Mouse (Mus musculus) brain, embryonic 14.5 days (tissue): ENCODE results near the gene Marcksl1.

Experiments used
- CTCF ChIP-seq: fragments of 200-500 bp; IDR thresholded peaks from 2 replicates; pipeline ENCODE4 v1.5.1; 2012; ENCODE audit warnings: inconsistent platforms, mild to moderate bottlenecking, moderate library complexity, borderline replicate concordance; ENCODE audit not compliant: insufficient read depth, insufficient read length; ENCODE audit errors: extremely low read depth
- POLR2A ChIP-seq: fragments of 200-500 bp; IDR thresholded peaks from 2 replicates; pipeline ENCODE4 v1.6.1; 2012; ENCODE audit warnings: mild to moderate bottlenecking, inconsistent platforms, borderline replicate concordance; ENCODE audit not compliant: poor library complexity, insufficient read depth, insufficient read length, severe bottlenecking; ENCODE audit errors: extremely low read depth

GRCm38 (mm10) chr4:129525338-129525737 is 12.0 kb downstream of the Marcksl1 start:
- TF ChIP-seq CTCF (no peak), POLR2A (no peak)
